Mouse (Mus musculus): Measurements from ENCODE around the gene Tsc22d1. TPM values are rescaled to one million over a fixed set of nuclear protein-coding genes. Genes with fewer than 3 reads are reported as not detected.

Gene Tsc22d1
- polyA plus RNA-seq, 1 experiment from 2014 or later, result 821 TPM

DNA sequence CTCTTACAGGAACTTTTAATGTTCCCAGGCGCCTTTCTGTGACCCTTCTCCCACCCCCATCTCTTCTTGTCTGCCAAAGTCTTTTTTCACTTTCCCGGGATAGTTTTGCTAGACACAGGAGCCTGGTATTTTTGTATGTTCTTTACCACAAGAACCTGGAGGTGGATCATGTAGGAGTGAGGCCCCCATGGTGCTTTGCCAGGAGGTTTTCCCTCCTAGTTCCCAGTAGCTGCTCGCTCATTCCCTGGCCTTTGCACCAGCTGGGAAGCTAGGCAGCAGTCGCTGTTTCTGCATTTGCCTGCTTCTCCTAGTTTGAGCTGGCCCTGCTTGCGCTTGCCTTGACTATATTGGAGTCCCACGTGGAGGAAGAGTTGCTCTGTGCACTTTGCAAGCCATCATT is 36.2 kb downstream of the Tsc22d1 start:
- ATAC-seq (ENCODE audit: low read depth), result no peak
- Histone ChIP-seq H3K4me2 (no peak overlapping the region), H3K27me3 (no peaks in the 10 kb centered on the region), H3K4me1 (replicated peaks) (peaks cover 18% of the 10 kb centered on the region), H3K9me3 (no peaks in the 10 kb centered on the region), H3K4me3 (no peak overlapping the region), H3K9ac (no peak overlapping the region), H3K36me3 (0 out of 2 replicates have a peak, but pooled peaks cover 6% of the 10 kb centered on the region), H3K27ac (replicated peaks) (no peak overlapping the region)
- 84% methylated on average over 6 of the region's 6 CpGs for WGBS

DNA sequence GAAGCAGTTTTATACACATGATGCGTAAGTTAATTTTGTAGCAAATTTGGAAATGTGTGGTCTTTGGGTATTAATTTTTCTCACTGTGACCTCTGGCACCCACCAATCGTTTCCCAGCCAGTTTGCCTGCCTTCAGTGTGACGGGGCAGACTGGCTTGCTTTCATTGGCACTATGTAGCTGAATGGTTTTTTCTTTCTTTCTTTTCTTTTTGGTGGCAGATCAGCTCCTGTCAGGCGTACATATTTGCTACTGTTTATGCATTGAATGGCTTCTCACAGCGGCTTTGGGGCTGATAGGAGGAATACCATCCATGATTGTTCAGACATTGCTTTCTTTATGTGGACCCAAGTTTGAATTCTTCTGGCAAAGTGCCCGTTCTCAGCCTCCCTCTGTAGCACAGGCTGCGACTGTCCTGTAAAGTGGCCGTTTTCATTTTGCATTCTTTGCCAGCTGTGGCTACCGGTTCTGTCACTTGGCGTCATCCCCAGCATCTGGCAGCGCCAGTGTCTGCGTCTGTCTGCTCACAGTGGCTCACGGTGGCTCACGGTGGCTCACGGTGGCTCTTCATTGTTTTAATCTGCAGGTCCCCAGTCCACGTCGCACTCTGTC is 38.1 kb downstream of the Tsc22d1 start:
- 60% methylated on average over 17 of the region's 17 CpGs for WGBS
- no peak for ATAC-seq (ENCODE audit: low read depth)
- peaks cover 18% of the 10 kb centered on the region for H3K4me1 ChIP-seq (replicated peaks)
- H3K4me3 ChIP-seq, result no peak overlapping the region
- 0 out of 2 replicates have a peak, but pooled peaks cover 6% of the 10 kb centered on the region for H3K36me3 ChIP-seq
- H3K4me2 ChIP-seq, result no peak overlapping the region
- H3K27ac ChIP-seq (replicated peaks), result peak overlapping the region; percentile 30; the same call in 1 of the 2 replicates
- no peaks in the 10 kb centered on the region for H3K9me3 ChIP-seq
- no peak overlapping the region for H3K9ac ChIP-seq
- no peaks in the 10 kb centered on the region for H3K27me3 ChIP-seq

- Histone ChIP-seq H3K4me3 (no peak overlapping the region), H3K4me1 (replicated peaks) (peaks cover 18% of the 10 kb centered on the region), H3K9me3 (no peaks in the 10 kb centered on the region), H3K27me3 (no peaks in the 10 kb centered on the region), H3K36me3 (0 out of 2 replicates have a peak, but pooled peaks cover 6% of the 10 kb centered on the region), H3K27ac (replicated peaks) (no peak overlapping the region), H3K4me2 (no peak overlapping the region), H3K9ac (no peak overlapping the region)
- ATAC-seq (ENCODE audit: low read depth), result no peak
- 70% methylated on average over 5 of the region's 5 CpGs for WGBS
Observed at GRCm38 (mm10) chr14:76454673-76455072, 39.9 kb downstream of the Tsc22d1 start.

DNA sequence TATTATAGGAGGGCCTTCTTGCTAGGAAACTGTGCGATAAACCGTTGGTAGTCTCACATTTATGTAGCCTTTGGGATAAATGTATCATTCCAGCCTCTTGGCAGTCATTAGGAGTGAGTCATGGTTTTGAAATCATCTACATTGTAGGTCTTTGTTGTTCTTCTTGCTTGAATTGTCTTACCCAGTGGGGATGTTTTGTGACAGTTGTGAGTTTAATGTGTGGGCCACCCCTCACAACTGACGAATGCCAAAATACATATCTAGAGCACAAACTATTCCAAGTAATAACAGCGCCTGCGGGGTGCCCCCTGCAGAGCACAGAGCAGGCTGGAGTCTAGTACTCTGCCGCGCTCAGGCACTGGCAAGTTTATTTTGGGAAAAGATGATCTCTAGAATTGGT is 40.4 kb downstream of the Tsc22d1 start:
- ATAC-seq (ENCODE audit: low read depth), result no peak

GRCm38 (mm10) chr14:76457696-76458095 is 42.9 kb downstream of the Tsc22d1 start:
- H3K4me1 ChIP-seq (replicated peaks), result peaks cover 11% of the 10 kb centered on the region
- ATAC-seq (ENCODE audit: low read depth), result no peak
- WGBS, result 81% methylated on average over 3 of the region's 3 CpGs
- 0 out of 2 replicates have a peak, but pooled peaks cover 6% of the 10 kb centered on the region for H3K36me3 ChIP-seq
- H3K27me3 ChIP-seq, result no peaks in the 10 kb centered on the region
- H3K9me3 ChIP-seq, result no peaks in the 10 kb centered on the region
- no peak overlapping the region for H3K27ac ChIP-seq (replicated peaks)
- no peak overlapping the region for H3K4me3 ChIP-seq
- H3K4me2 ChIP-seq, result no peak overlapping the region
- H3K9ac ChIP-seq, result no peak overlapping the region

More for the DNA sequence above, 40.4 kb downstream of the Tsc22d1 start:
- Histone ChIP-seq H3K36me3 (0 out of 2 replicates have a peak, but pooled peaks cover 6% of the 10 kb centered on the region), H3K4me1 (replicated peaks) (peaks cover 18% of the 10 kb centered on the region), H3K4me2 (no peak overlapping the region), H3K9ac (no peak overlapping the region), H3K9me3 (no peaks in the 10 kb centered on the region), H3K27me3 (no peaks in the 10 kb centered on the region), H3K4me3 (no peak overlapping the region), H3K27ac (replicated peaks) (no peak overlapping the region)
- WGBS, result 66% methylated on average over 7 of the region's 7 CpGs

DNA sequence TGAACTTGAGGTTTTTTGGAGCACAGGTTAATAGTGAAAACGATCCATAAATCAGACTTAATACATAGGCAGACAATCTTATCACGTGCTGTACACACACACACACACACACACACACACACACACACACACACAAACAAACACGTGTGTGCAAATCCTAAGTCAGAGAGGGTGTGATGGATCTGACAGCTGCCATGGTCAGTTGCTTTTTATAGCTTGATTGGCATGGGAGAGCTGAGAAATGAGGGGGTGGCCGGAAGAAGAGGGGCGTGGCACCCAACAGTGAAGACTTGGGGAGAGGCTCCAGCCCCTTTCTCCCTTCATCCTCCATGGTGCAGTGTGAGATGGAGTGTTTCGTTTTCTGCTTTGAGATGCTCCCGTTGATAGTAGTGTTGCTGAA is 45.4 kb downstream of the Tsc22d1 start:
- WGBS, result 80% methylated on average over 7 of the region's 7 CpGs
- H3K27me3 ChIP-seq, result no peaks in the 10 kb centered on the region
- H3K4me1 ChIP-seq (replicated peaks), result peaks cover 8% of the 10 kb centered on the region
- no peak overlapping the region for H3K4me2 ChIP-seq
- ATAC-seq (ENCODE audit: low read depth), result no peak
- H3K4me3 ChIP-seq, result no peak overlapping the region
- H3K9me3 ChIP-seq, result no peaks in the 10 kb centered on the region
- H3K36me3 ChIP-seq, result 0 out of 2 replicates have a peak, but pooled peaks cover 6% of the 10 kb centered on the region
- H3K9ac ChIP-seq, result no peak overlapping the region
- no peak overlapping the region for H3K27ac ChIP-seq (replicated peaks)

- 0 out of 2 replicates have a peak, but pooled peaks cover 6% of the 10 kb centered on the region for H3K36me3 ChIP-seq
- H3K9ac ChIP-seq, result no peak overlapping the region
- H3K27ac ChIP-seq (replicated peaks), result no peak overlapping the region
- peaks cover 12% of the 10 kb centered on the region for H3K4me1 ChIP-seq (replicated peaks)
- H3K27me3 ChIP-seq, result no peaks in the 10 kb centered on the region
- H3K4me2 ChIP-seq, result no peak overlapping the region
- ATAC-seq (ENCODE audit: low read depth), result no peak
- no peak overlapping the region for H3K4me3 ChIP-seq
- WGBS, result 86% methylated on average over 10 of the region's 10 CpGs
- H3K9me3 ChIP-seq, result no peaks in the 10 kb centered on the region
Observed at GRCm38 (mm10) chr14:76461182-76461775, 46.5 kb downstream of the Tsc22d1 start.

DNA sequence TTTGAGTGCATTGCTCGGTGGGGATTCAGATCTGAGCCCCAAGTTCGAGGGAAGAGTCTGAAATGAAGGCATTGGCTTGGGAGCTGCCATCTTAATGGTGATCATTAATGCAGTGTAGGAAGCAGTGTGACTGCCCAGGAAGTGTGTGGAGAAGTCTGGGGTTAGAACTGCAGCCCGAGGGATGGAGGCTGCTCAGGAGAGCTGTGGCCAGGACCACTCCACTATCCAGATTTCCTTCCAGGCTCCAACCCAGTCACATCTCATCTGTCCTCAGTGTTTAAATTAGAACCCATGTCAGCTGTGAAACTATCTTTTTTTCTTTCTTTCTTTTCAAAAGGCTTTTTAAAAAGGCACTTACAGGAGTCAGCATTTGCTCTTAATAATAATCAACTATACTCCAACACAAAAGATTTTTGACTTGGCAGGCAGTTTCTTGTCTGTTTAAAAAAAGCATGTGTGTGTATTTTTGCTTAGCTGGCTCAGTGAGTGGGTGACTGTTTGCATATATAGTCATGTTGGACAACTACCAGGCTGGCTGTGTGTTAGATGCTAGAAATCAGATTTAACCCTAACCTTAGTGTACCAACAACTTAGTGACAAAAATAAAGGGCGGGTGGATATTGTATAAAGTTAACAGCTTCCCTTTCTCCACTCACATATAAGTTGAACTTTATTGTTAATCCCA is 48.8 kb downstream of the Tsc22d1 start:
- Histone ChIP-seq H3K4me1 (replicated peaks) (peaks cover 23% of the 10 kb centered on the region), H3K27me3 (no peaks in the 10 kb centered on the region), H3K36me3 (0 out of 2 replicates have a peak, but pooled peaks cover 6% of the 10 kb centered on the region), H3K4me3 (no peak overlapping the region), H3K9me3 (no peaks in the 10 kb centered on the region), H3K27ac (replicated peaks) (no peak overlapping the region), H3K9ac (no peak overlapping the region), H3K4me2 (no peak overlapping the region)
- 85% methylated on average over 4 of the region's 4 CpGs for WGBS
- ATAC-seq (ENCODE audit: low read depth), result no peak

DNA sequence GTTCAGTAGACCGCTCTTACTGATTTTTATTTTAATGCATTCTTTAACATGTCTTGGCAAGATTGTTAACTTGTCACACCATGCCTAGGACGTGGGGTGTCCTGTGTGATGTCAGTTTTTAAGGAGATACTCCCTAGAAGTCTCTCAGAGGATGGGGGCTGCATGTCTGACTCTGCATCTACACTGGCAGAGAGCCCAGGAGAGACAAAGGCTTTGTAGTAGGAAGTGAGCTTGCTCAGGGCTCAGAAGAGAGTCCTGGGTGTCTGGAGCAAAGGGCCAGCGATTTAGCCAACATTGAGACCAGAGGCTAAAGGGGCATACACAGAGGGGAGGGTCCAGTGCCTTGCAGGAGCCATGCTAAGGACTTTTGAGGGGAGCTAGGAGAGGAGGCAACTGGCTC is 50.2 kb downstream of the Tsc22d1 start:
- no peak for ATAC-seq (ENCODE audit: low read depth)
- no peak overlapping the region for H3K4me2 ChIP-seq
- H3K4me1 ChIP-seq (replicated peaks), result peaks cover 27% of the 10 kb centered on the region
- H3K27ac ChIP-seq (replicated peaks), result no peak overlapping the region
- H3K4me3 ChIP-seq, result no peak overlapping the region
- 84% methylated on average over 3 of the region's 3 CpGs for WGBS
- H3K27me3 ChIP-seq, result no peaks in the 10 kb centered on the region
- H3K9me3 ChIP-seq, result no peaks in the 10 kb centered on the region
- H3K36me3 ChIP-seq, result 0 out of 2 replicates have a peak, but pooled peaks cover 6% of the 10 kb centered on the region
- H3K9ac ChIP-seq, result no peak overlapping the region

DNA sequence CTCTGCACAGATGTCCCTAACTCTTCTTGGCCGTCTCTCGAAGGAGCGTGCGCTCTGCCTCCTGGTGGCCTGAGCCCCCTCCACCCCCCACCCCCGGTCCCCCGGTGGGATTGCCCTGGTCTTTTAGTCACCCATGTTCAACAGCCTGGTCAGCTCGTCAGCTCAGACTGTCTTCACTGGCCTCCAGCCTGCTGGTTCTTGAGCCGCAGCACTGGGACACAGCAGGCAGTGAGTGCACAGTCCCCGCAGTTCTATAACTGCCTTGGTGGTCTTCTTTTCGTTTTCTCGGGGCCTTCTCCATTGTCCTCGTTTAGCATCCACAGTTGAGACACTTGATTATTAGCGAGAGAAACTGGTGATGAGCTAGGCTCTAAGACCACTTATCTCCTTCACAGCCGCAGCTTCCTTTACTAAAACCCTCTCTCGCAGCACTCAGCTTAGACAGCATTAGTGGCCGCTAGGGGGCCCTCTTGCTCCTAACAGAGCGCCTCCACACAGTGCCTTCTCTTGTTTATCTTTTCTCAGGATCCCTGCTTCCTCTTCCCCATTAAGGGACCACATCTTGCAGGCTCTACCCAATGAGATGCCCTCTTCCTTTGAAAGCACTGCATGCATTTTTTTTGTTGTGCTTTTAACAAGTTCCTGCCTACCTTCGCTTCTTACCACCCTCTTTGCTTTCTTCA is 52.0 kb downstream of the Tsc22d1 start:
- no peaks in the 10 kb centered on the region for H3K9me3 ChIP-seq
- H3K9ac ChIP-seq, result peak overlapping the region; percentile 38; the same call in 1 of the 2 replicates
- H3K4me2 ChIP-seq, result 0 out of 2 replicates have a peak overlapping the region, but pooled peaks have one; percentile 1
- peak; percentile 68 for ATAC-seq (ENCODE audit: low read depth)
- H3K36me3 ChIP-seq, result no peaks in the 10 kb centered on the region
- peaks cover 28% of the 10 kb centered on the region for H3K4me1 ChIP-seq (replicated peaks)
- H3K27ac ChIP-seq (replicated peaks), result 0 out of 2 replicates have a peak overlapping the region, but pooled peaks have one; percentile 10
- WGBS, result 31% methylated on average over 18 of the region's 18 CpGs
- no peaks in the 10 kb centered on the region for H3K27me3 ChIP-seq
- H3K4me3 ChIP-seq, result no peak overlapping the region

- H3K4me1 ChIP-seq (replicated peaks), result peaks cover 28% of the 10 kb centered on the region
- ATAC-seq (ENCODE audit: low read depth), result no peak
- H3K4me3 ChIP-seq, result no peak overlapping the region
- H3K36me3 ChIP-seq, result 0 out of 2 replicates have a peak, but pooled peaks cover 5% of the 10 kb centered on the region
- no peak overlapping the region for H3K27ac ChIP-seq (replicated peaks)
- 81% methylated on average over 11 of the region's 11 CpGs for WGBS
- no peaks in the 10 kb centered on the region for H3K9me3 ChIP-seq
- H3K4me2 ChIP-seq, result no peak overlapping the region
- no peak overlapping the region for H3K9ac ChIP-seq
- no peaks in the 10 kb centered on the region for H3K27me3 ChIP-seq
Observed at GRCm38 (mm10) chr14:76467932-76468331, 53.2 kb downstream of the Tsc22d1 start.

GRCm38 (mm10) chr14:76471301-76471700 is 56.5 kb downstream of the Tsc22d1 start:
- WGBS, result 77% methylated on average over 19 of the region's 19 CpGs
- 0 out of 2 replicates have a peak, but pooled peaks cover 5% of the 10 kb centered on the region for H3K36me3 ChIP-seq
- no peak overlapping the region for H3K27ac ChIP-seq (replicated peaks)
- H3K4me1 ChIP-seq (replicated peaks), result peaks cover 16% of the 10 kb centered on the region
- no peaks in the 10 kb centered on the region for H3K9me3 ChIP-seq
- ATAC-seq (ENCODE audit: low read depth), result no peak
- H3K9ac ChIP-seq, result no peak overlapping the region
- no peak overlapping the region for H3K4me2 ChIP-seq
- no peaks in the 10 kb centered on the region for H3K27me3 ChIP-seq
- H3K4me3 ChIP-seq, result no peak overlapping the region
